Mouse (Mus musculus) G1E (cell line): ENCODE results near the gene Slain1. TPM values are rescaled to one million over a fixed set of nuclear protein-coding genes. Genes with fewer than 3 reads are reported as not detected.
A peak's percentile ranks its signal among the peaks of the same experiment; 100 is the strongest.

Experiments
- ATAC-seq: 2 replicates; pipeline ENCODE4 v1.8.0; 2016; ENCODE audit warnings: mild to moderate bottlenecking; ENCODE audit not compliant: insufficient number of reproducible peaks, poor library complexity, low FRiP score, severe bottlenecking; ENCODE audit errors: extremely low read depth
- DNase-seq: peaks from one replicate; pipeline ENCODE4 v3.0.0; 2012; ENCODE audit warnings: low spot score
- H3K27me3 ChIP-seq: 2 replicates; pipeline ENCODE4 v1.6.1; 2012; ENCODE audit warnings: mild to moderate bottlenecking, low read length, inconsistent platforms; ENCODE audit not compliant: insufficient read depth
- H3K36me3 ChIP-seq: replicated peaks from 2 replicates; pipeline ENCODE3; 2012; ENCODE audit warnings: mild to moderate bottlenecking, inconsistent platforms
- H3K4me1 ChIP-seq: 2 replicates; pipeline ENCODE4 v1.6.1; 2012; ENCODE audit warnings: low read depth, low read length, inconsistent platforms, mixed read lengths; ENCODE audit not compliant: insufficient read depth
- H3K4me3 ChIP-seq: 2 replicates; pipeline ENCODE4 v1.5.1; 2012; ENCODE audit warnings: low read depth, mild to moderate bottlenecking, inconsistent platforms, low read length, moderate library complexity, mixed read lengths
- H3K9me3 ChIP-seq: replicated peaks from 2 replicates; pipeline ENCODE4 v1.6.1; 2012; ENCODE audit warnings: inconsistent platforms
- CTCF ChIP-seq: IDR thresholded peaks from 2 replicates; pipeline ENCODE4 v1.5.1; 2012; ENCODE audit warnings: low read depth, low read length, inconsistent platforms, mixed read lengths
- GATA1 ChIP-seq: IDR thresholded peaks from 2 replicates; pipeline ENCODE4 v1.6.1; 2012; ENCODE audit warnings: borderline replicate concordance, low read length, inconsistent platforms, mixed read lengths
- GATA2 ChIP-seq: IDR thresholded peaks from 2 replicates; pipeline ENCODE4 v1.6.1; 2012; ENCODE audit warnings: low read depth, low read length, inconsistent platforms, borderline replicate concordance
- POLR2AphosphoS5 ChIP-seq: IDR thresholded peaks from 2 replicates; pipeline ENCODE4 v1.6.1; 2012; ENCODE audit warnings: low read depth, low read length, inconsistent platforms; ENCODE audit not compliant: insufficient replicate concordance
- TAL1 ChIP-seq: conservative IDR thresholded peaks from 2 replicates; pipeline ENCODE4 v1.6.1; 2012; ENCODE audit warnings: low read depth, low read length, inconsistent platforms, mixed read lengths
- polyA plus RNA-seq: library from polyadenylated mRNA; stranded (reverse); fragments of >175 nt; gene quantifications from 2 replicates; pipeline ENCODE4 v1.2.3, GENCODE M21; 2012
- total RNA-seq, 2 experiments: library from RNA; stranded (forward) in 1 of 2; stranded (reverse) in 1 of 2; fragments of 200-1000 nt in 1 of 2; fragments of >200 nt in 1 of 2; fragmentation: Nextera tagmentation in 1 of 2; gene quantifications; 2 replicates each; pipeline ENCODE4 v1.2.3; 2014 to 2017

The Slain1 gene
- total and polyA plus RNA-seq, 3 experiments, result 0.11 TPM; not detected in 2

GRCm38 (mm10) chr14:103706347-103706746 lies 56.3 kb downstream of the Slain1 start:
- Histone ChIP-seq H3K9me3 (peaks cover 52% of the 10 kb centered on the region), H3K4me3 (no peak overlapping the region), H3K27me3 (no peaks in the 10 kb centered on the region), H3K36me3 (no peaks in the 10 kb centered on the region), H3K4me1 (no peaks in the 10 kb centered on the region)
- ATAC-seq (no peak), DNase-seq (no peak)
- TF ChIP-seq TAL1, result no peak
- TF ChIP-seq GATA1, result no peak
- TF ChIP-seq GATA2, result no peak
- no peak for TF ChIP-seq CTCF
- TF ChIP-seq POLR2AphosphoS5, result no peak

- ATAC-seq, result no peak
- H3K36me3 ChIP-seq, result no peaks in the 10 kb centered on the region
- TF ChIP-seq CTCF, result no peak
- TF ChIP-seq POLR2AphosphoS5, result no peak
- no peak for TF ChIP-seq TAL1
- TF ChIP-seq GATA2, result no peak
- no peak for TF ChIP-seq GATA1
- H3K4me1 ChIP-seq, result no peaks in the 10 kb centered on the region
- peaks cover 49% of the 10 kb centered on the region for H3K9me3 ChIP-seq
- no peak overlapping the region for H3K4me3 ChIP-seq
- no peaks in the 10 kb centered on the region for H3K27me3 ChIP-seq
- no peak for DNase-seq
Observed at GRCm38 (mm10) chr14:103708601-103709000, 58.6 kb downstream of the Slain1 start.

- no peak for DNase-seq
- Histone ChIP-seq H3K36me3 (no peaks in the 10 kb centered on the region), H3K9me3 (peaks cover 45% of the 10 kb centered on the region), H3K4me1 (no peaks in the 10 kb centered on the region), H3K4me3 (no peak overlapping the region), H3K27me3 (no peaks in the 10 kb centered on the region)
- no peak for TF ChIP-seq GATA1
- TF ChIP-seq POLR2AphosphoS5, result no peak
- no peak for TF ChIP-seq GATA2
- no peak for TF ChIP-seq CTCF
- TF ChIP-seq TAL1, result no peak
- ATAC-seq, result no peak
Observed at GRCm38 (mm10) chr14:103709261-103709660, 59.2 kb downstream of the Slain1 start.

GRCm38 (mm10) chr14:103712986-103713385 lies 63.0 kb downstream of the Slain1 start:
- Histone ChIP-seq H3K9me3 (peaks cover 53% of the 10 kb centered on the region), H3K4me1 (no peaks in the 10 kb centered on the region), H3K27me3 (no peaks in the 10 kb centered on the region), H3K4me3 (no peak overlapping the region), H3K36me3 (no peaks in the 10 kb centered on the region)
- no peak for DNase-seq
- ATAC-seq, result no peak
- no peak for TF ChIP-seq CTCF
- TF ChIP-seq TAL1, result no peak
- TF ChIP-seq POLR2AphosphoS5, result no peak
- TF ChIP-seq GATA2, result no peak
- TF ChIP-seq GATA1, result no peak

GRCm38 (mm10) chr14:103717516-103717915 lies 67.5 kb downstream of the Slain1 start:
- Histone ChIP-seq H3K9me3 (peaks cover 58% of the 10 kb centered on the region), H3K27me3 (no peaks in the 10 kb centered on the region), H3K4me3 (no peak overlapping the region), H3K4me1 (no peaks in the 10 kb centered on the region), H3K36me3 (no peaks in the 10 kb centered on the region)
- no peak for ATAC-seq
- no peak for DNase-seq
- TF ChIP-seq TAL1, result no peak
- TF ChIP-seq CTCF, result 0 out of 2 replicates have a peak, but pooled peaks have one; percentile 19

GRCm38 (mm10) chr14:103717979-103718378 lies 68.0 kb downstream of the Slain1 start:
- H3K27me3 ChIP-seq, result no peaks in the 10 kb centered on the region
- H3K9me3 ChIP-seq, result peaks cover 54% of the 10 kb centered on the region
- ATAC-seq (no peak), DNase-seq (no peak)
- no peaks in the 10 kb centered on the region for H3K36me3 ChIP-seq
- no peak overlapping the region for H3K4me3 ChIP-seq
- TF ChIP-seq GATA1, result no peak
- no peak for TF ChIP-seq TAL1
- TF ChIP-seq GATA2, result no peak
- no peak for TF ChIP-seq CTCF
- no peak for TF ChIP-seq POLR2AphosphoS5
- H3K4me1 ChIP-seq, result no peaks in the 10 kb centered on the region
